Mouse (Mus musculus): ENCODE measurements around the gene Pdcd1.
"Not testable (repeated sequence)": the region's sequence is repeated elsewhere in the genome, so short reads cannot be mapped to it uniquely, and the experiment has no call there.

Pdcd1 gene

DNA sequence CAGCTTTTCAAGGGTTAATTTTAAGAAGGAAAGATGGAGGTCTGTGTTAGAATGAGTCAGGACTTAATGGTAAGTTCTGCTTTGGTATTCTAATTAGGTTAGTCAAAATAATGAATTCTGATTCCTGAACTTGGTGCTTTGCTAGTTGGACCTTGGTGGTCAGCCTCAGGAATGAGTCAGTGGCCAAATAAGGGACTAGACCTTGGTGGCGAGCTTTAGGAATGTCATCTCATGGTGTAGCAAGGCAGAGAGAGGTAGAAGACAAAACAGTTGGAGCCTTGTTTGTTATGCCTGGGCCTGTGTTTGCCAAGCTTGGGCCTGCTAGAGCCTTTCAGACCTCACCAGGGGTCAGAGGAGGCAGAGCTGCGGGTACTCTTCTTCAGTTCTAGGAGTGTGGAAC lies 23.6 kb downstream of the Pdcd1 start:
- DNase-seq (ENCODE audit: low read depth) = no peak

DNA sequence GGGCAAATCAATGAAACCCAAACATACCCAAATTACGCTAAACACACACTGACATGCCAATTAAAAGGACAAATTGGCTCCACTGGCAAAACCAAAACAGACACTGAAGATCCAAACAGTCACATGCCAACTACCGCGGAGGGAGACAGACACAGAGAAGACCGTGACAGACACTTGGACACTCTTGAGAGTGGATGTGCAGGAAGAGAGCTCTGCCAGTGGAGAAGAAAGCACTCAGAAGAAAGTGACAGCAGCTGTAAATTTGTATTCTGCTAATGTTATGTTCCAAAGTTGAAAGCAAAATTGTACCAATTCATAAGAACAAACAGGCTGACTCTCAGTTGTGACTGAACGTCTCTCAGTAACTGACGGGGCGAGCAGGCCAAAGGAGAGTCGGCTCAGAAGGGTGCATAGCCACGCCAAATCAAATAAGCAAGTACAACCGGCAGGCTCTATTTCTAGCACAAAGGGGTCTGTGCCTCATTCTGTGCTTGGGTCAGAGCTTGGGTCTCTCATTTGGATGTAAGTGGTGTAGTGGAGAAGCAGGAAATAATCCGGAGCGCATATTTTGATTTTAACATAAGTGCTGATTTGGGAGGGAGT lies 24.7 kb downstream of the Pdcd1 start:
- no peak for DNase-seq (ENCODE audit: low read depth)

DNA sequence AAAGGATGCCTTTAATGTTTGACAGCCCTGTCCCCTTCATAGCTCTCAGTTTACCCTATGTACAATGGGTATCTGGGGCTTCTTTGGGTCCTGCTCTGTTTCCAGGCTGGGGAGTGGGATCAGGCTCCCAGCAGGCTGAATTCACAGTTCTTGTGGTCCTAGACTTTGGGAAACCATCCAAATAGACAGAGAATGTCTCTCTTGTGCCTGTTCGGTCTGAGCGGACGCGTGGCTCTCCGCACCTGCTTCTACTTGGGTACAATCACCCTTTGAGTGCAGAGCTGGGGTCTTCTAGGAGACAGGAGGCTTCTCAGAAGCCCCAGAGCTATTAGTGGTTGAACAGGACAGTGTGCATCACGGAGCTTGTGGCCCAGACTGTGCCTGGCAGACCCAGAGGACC lies 32.2 kb downstream of the Pdcd1 start, which contains the start of gene Neu4:
TSS of gene Neu4 (plus strand) at position 301 of the 400 bp plus-strand sequence.
- DNase-seq (ENCODE audit: low read depth) = no peak

DNA sequence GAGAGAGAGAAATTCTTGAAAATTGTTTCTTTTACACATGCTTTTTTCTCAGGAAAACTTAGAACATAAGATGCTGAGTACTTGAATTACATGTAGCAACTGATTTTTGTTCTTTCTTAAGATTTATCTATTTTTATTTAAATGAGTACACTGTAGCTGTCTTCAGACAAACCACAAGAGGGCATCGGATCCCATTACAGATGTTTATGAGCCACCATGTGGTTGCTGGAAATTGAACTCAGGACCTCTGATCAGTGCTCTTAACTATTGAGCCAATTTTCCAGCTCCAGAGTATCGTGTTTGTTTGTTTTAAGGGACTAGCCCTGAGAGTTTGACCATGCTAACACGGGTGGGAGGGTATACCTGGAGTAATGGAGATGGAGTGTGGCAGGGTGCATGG lies 40.7 kb downstream of the Pdcd1 start:
- no peak for DNase-seq (ENCODE audit: low read depth)

DNA sequence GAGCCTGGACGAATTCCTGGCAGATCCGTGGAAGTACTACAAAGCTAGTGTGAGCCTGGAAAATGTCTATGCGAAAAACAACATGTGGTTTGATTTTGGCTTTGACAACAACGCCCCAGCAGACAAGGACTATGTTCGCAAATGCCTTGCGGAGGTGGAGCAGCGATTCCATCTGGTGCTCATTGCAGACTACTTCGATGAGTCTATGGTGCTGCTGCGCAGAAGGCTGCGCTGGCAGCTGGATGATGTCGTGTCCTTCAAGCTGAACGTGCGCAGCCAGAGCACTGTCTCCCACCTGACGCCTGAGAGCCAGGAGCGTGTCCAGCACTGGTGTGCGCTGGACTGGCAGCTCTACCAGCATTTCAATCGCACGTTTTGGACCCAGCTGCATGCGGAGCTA lies 43.5 kb downstream of the Pdcd1 start:
- DNase-seq (ENCODE audit: low read depth) = not testable (repeated sequence)

DNA sequence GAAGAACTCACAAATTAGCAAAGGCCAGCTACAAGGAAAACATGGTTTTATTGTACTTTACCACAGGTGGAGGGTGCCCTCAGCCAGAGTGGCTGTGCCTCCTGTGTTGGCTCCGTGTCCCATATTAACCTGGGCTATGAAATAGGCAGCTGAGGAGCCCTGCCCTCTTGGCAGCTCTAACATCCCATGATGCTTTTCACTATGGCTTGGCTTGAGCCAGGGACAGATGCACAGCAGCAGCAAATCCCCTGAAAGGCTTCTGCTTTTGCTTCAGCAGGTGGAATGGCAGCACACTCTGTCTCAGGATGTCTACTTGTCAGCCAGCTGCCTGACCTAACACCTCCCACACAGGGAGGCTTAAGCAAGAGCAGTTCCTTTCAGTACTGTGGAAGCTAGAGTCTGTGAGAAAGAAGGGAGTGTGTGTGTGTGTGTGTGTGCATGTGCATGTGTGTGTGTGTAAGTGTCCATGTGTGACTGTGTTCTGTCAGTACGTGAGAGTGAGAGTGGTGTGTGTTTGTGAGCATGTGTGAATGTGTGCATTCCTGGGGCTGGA lies 46.3 kb downstream of the Pdcd1 start:
- DNase-seq (ENCODE audit: low read depth) = not testable (repeated sequence)

DNA sequence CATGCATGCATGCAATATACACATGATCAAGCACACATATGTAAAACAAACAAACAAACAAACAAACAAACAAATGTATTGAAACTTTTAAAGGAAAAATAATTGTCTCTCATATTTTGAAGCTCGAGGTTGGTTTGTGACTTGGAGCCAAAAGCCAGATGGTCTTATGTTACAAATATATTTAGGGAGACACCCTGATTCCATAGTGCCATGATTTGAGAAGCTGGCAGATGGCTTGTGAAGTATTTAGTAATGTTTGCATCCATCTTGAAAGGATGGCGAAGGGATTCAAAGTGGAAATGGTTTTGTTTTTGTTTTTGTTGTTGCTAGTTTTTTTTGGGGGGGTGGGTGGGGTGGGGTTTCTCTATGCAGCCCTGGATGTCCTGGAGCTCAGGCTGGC lies 51.3 kb downstream of the Pdcd1 start:
- DNase-seq (ENCODE audit: low read depth) = no peak

DNA sequence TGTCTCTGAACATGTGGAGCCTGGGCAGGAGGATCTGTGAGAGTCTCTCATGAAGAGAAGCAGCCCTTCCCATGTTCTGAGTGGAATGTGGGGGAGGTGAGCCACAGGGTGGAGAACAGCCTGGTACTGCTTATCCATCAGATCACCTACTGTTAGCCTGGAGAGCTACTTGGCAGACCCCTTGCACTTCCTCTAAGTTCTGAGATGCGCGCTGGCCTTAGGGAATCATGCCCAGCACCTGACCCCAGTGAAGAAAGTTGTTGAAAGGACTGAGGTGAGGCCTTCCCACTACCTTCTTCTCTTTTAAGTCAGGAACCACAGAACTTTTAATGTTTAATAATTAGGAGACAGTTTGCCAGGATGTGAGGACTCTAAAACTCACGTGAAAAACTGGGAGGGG lies 60.9 kb downstream of the Pdcd1 start:
- DNase-seq (ENCODE audit: low read depth) = not testable (repeated sequence)

DNA sequence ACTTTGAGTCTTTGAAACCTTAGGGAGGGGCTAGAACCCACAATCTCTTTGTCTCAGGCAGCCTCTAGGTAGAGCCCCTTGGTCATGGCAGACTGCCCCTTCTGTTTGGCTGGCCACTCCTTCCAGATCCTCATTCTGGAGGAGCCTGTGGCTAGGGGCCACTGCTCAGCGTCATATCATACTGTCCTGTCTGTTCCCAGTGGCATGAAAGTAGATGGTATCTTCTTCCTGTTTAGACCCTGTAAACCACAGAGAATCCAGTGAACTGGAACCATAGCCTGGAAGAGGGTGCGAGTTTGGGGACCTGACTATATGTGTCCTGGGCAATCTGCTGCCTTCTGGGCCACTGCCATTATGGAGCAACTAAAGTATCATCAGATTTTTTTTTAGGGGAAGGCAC lies 61.3 kb downstream of the Pdcd1 start:
- not testable (repeated sequence) for DNase-seq (ENCODE audit: low read depth)

DNA sequence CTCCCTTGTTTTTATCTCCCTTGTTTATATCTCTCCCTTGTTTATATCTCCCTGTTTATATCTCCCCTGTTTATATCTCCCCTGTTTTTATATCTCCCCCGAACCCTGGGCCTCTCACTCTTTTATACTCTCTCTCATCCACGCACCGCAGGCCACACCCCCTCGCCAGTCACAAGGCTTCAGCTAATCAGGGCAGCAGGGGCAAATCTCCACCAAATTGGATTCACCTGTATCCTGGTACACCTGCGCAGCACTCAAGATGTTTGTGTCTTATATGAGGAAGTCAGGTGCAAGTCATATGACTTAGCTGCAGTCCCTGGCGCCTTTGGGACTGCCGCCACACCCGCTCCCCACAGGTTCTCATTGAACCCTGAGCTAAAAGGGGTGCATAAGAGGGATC lies 62.1 kb downstream of the Pdcd1 start, which contains the start of gene Gal3st2c:
TSS of gene Gal3st2c (plus strand) at position 301 of the 400 bp plus-strand sequence.
- not testable (repeated sequence) for DNase-seq (ENCODE audit: low read depth)

DNA sequence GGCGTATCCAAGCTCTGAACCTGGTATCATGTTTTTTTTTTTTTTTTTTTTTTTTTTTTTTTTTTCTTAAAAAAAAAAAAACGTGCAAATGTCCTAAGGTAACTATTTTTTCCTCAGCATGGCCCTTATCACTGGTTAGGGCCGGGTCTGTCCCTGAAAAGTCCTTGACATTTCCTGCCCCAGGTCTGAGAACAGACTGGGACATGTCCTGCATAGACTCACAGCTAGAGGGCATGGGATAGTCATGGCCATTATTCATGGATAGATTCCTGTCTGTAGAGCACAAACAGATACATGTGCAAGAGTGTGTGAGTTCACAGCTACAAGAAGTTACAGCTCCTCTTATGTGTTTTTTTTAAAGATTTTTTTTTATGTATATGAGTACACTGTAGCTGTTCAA lies 63.6 kb downstream of the Pdcd1 start:
- DNase-seq (ENCODE audit: low read depth) = no peak
